Mouse (Mus musculus) neural tube, embryonic 14.5 days (tissue): ENCODE data around the gene Tas2r129. TPM values are rescaled to one million over a fixed set of nuclear protein-coding genes. Genes with fewer than 3 reads are reported as not detected.
"Not testable (repeated sequence)": the region's sequence is repeated elsewhere in the genome, so short reads cannot be mapped to it uniquely, and the experiment has no call there.

Experiments used
- ATAC-seq: fragments of 200-750 bp; cut with Nextera tagmentation; 2 replicates; pipeline ENCODE4 v1.8.0; 2017; ENCODE audit warnings: low read depth, mild to moderate bottlenecking, moderate TSS enrichment, moderate library complexity
- H3K27ac ChIP-seq: fragments of 300-500 bp; sonication (generic); 2 replicates; pipeline ENCODE4 v1.5.1; 2014; ENCODE audit warnings: low read depth, mild to moderate bottlenecking, control low read depth, low read length, moderate library complexity, mixed read lengths
- H3K27me3 ChIP-seq: fragments of 300-500 bp; sonication (generic); 2 replicates; pipeline ENCODE4 v1.6.1; 2014; ENCODE audit warnings: low read length; ENCODE audit not compliant: control insufficient read depth, insufficient read depth
- H3K36me3 ChIP-seq: fragments of 300-500 bp; sonication (generic); 2 replicates; pipeline ENCODE4 v1.6.1; 2014; ENCODE audit warnings: low read length, mixed read lengths; ENCODE audit not compliant: control insufficient read depth, insufficient read depth
- H3K4me1 ChIP-seq: fragments of 300-500 bp; sonication (generic); 2 replicates; pipeline ENCODE4 v1.6.1; 2014; ENCODE audit warnings: low read length; ENCODE audit not compliant: control insufficient read depth, insufficient read depth
- H3K4me2 ChIP-seq: fragments of 300-500 bp; sonication (generic); 2 replicates; pipeline ENCODE4 v1.6.1; 2014; ENCODE audit warnings: mild to moderate bottlenecking, low read depth, low read length, control low read depth
- H3K4me3 ChIP-seq: fragments of 300-500 bp; sonication (generic); 2 replicates; pipeline ENCODE4 v1.5.1; 2014; ENCODE audit warnings: low read depth, low read length, control low read depth, mixed read lengths
- H3K9ac ChIP-seq: fragments of 300-500 bp; sonication (generic); replicated peaks from 2 replicates; pipeline ENCODE4 v1.6.1; 2014; ENCODE audit warnings: low read depth, mild to moderate bottlenecking, control low read depth, low read length, mixed read lengths
- H3K9me3 ChIP-seq: fragments of 300-500 bp; sonication (generic); 2 replicates; pipeline ENCODE4 v1.6.1; 2016; ENCODE audit warnings: low read length; ENCODE audit not compliant: control insufficient read depth
- WGBS: fragments of 180-500 bp; shearing (Covaris S2); extraction: QIAGEN DNeasy Blood & Tissue Kit; methylation state at CpG from one replicate; pipeline ENCODE4 v1.1.7; 2014; 5-methylcytosine and 5-hydroxymethylcytosine counted together
- polyA plus RNA-seq: library from polyadenylated mRNA; unstranded; fragments of >200 nt; fragmentation: Nextera tagmentation; extraction: Ambion mirVana; gene quantifications from 2 replicates; pipeline ENCODE4 v1.2.1, GENCODE M21; 2014

Gene Tas2r129
- polyA plus RNA-seq, result not detected in 2 replicates

DNA sequence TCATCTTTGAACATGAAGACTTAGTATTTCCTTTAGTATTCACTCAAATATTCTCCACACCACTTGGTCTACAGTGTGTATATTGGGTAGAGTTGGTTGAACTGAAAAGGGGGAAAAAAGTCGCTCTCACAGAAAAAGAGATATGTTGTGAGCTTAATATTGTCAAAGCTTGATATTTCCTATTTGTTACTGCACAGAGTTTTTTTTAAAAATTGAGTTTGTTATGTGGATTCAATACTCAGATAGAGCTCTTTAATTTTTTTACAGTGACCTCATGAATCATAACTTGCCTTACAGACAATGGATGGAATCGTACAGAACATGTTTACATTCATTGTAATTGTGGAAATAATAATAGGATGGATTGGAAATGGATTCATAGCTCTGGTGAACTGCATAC lies at the start of gene Tas2r129:
Gene Tas2r129, plus strand, starts transcription at position 301 of the 400 bp plus-strand sequence.
- no peaks in the 10 kb centered on the region for H3K4me1 ChIP-seq
- H3K4me3 ChIP-seq, result no peak within 1 kb of the TSS
- H3K36me3 ChIP-seq, result no peaks in the 10 kb centered on the region
- H3K27ac ChIP-seq, result no peak within 1 kb of the TSS
- no peak within 1 kb of the TSS for H3K9ac ChIP-seq
- H3K4me2 ChIP-seq, result no peak within 1 kb of the TSS
- no peaks in the 10 kb centered on the region for H3K9me3 ChIP-seq
- H3K27me3 ChIP-seq, result no peaks in the 10 kb centered on the region
- no peak for ATAC-seq
- WGBS, result 83% methylated on average over 2 of the region's 2 CpGs

DNA sequence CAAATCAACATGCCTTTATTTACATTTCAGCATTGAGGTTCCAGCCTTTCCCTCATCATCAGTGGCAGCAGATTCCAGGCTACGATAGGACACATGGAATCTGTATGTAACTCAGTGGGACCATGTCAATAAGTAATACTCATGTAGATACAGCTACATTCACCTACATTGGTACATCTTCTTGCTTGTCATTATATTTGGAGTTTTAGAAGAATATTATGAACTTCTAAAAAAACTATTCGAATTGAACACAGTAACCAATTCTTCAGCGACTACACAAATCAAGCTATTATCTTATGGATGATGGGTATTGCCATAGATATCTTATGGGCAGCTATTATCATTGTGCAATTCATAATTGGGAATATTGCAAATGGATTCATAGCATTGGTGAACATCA lies 41.6 kb upstream of the Tas2r129 start, which contains the start of gene Tas2r125:
Gene Tas2r125, plus strand, starts transcription at position 301 of the 400 bp plus-strand sequence.
- no peaks in the 10 kb centered on the region for H3K27me3 ChIP-seq
- ATAC-seq, result no peak
- no peaks in the 10 kb centered on the region for H3K36me3 ChIP-seq
- H3K4me1 ChIP-seq, result no peaks in the 10 kb centered on the region
- no peak within 1 kb of the TSS for H3K27ac ChIP-seq
- 82% methylated on average over 3 of the region's 3 CpGs for WGBS
- no peaks in the 10 kb centered on the region for H3K9me3 ChIP-seq
- no peak within 1 kb of the TSS for H3K4me3 ChIP-seq
- H3K4me2 ChIP-seq, result no peak within 1 kb of the TSS
- no peak within 1 kb of the TSS for H3K9ac ChIP-seq

DNA sequence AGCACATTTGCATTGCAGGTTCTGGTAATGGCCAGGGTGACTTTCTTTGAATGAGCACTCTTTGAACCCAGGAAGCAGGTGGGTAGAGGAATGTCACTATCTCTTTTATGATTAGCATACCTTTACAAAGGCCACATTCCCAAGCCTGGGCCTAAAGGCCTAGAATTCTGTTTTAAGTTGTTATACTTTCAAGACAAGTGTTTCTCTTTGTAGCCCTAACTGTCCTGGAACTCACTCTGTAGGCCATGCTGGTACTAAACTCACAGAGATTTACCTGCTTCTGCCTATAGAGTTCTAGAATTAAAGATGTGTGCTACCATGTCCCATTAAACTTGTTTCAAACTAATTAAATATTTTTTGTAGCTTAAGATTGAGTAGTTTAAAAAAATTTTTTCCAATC lies 9.5 kb upstream of the Tas2r129 start:
- H3K27ac ChIP-seq, H3K9ac ChIP-seq, H3K36me3 ChIP-seq, ATAC-seq, H3K4me3 ChIP-seq, H3K4me1 ChIP-seq, H3K9me3 ChIP-seq, H3K4me2 ChIP-seq, H3K27me3 ChIP-seq: not testable (repeated sequence)

DNA sequence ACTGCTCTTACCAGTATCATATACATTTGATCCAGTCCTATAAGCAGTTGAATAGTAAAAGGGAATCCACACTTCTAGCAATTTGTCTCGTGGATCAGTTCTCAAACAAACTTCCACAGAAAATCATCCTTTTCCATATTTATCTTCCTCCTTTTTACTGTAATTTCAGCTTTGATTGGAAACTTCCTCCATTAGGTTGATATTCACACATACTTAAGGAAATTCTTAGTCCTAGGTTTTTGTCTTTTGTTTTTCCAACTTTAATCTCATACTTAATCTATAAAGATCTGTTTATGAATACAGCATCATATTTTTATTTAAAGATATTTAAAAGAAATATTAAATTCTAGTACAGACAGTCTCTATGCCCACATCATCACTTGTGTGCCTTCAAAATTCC lies 6.9 kb downstream of the Tas2r129 start, which contains the start of gene Tas2r131:
Gene Tas2r131, minus strand, starts transcription at position 101 of the 400 bp plus-strand sequence.
- H3K9ac ChIP-seq, result no peak within 1 kb of the TSS
- no peaks in the 10 kb centered on the region for H3K4me1 ChIP-seq
- H3K27ac ChIP-seq, result no peak within 1 kb of the TSS
- H3K36me3 ChIP-seq, result no peaks in the 10 kb centered on the region
- ATAC-seq, result no peak
- H3K4me2 ChIP-seq, result no peak within 1 kb of the TSS
- no peak within 1 kb of the TSS for H3K4me3 ChIP-seq
- 69% methylated on average over 1 of the region's 1 CpGs for WGBS
- H3K9me3 ChIP-seq, result no peaks in the 10 kb centered on the region
- no peaks in the 10 kb centered on the region for H3K27me3 ChIP-seq

DNA sequence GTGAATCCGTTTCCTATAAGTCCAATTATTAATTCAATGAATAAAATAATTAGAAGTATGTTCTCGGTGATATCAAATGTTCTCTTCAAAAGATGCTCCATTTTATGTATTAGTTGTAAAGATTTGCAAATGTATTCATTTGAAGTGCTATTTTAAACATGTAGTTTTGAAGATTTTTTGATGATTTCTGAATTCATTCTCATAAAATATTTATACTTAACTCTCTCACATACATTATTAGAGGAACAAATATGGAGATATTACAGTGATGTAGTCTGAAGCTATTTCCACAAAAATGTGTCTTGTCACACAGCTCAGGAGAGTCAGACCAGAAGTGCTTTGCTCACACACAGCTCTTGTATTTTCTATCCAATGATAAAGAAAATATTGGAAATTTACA lies 30.0 kb downstream of the Tas2r129 start, which contains the start of gene Tas2r109:
Gene Tas2r109, minus strand, starts transcription at position 101 of the 400 bp plus-strand sequence.
- Histone ChIP-seq H3K9me3 (no peaks in the 10 kb centered on the region), H3K4me3 (no peak within 1 kb of the TSS), H3K27ac (no peak within 1 kb of the TSS), H3K4me1 (no peaks in the 10 kb centered on the region), H3K36me3 (no peaks in the 10 kb centered on the region), H3K27me3 (no peaks in the 10 kb centered on the region), H3K9ac (no peak within 1 kb of the TSS), H3K4me2 (no peak within 1 kb of the TSS)
- WGBS, result 73% methylated on average over 2 of the region's 2 CpGs
- ATAC-seq, result no peak

Other genes starting within 250 kb of the Tas2r129 start
- not detected in 2 replicates for gene Tas2r122, start 239.2 kb upstream of the Tas2r129 start, polyA plus RNA-seq
- gene Tas2r115, start 213.1 kb upstream of the Tas2r129 start, polyA plus RNA-seq, result not detected in 2 replicates
- not detected in 2 replicates for gene Tas2r124, start 196.4 kb upstream of the Tas2r129 start, polyA plus RNA-seq
- not detected in 2 replicates for gene Tas2r102, start 189.0 kb upstream of the Tas2r129 start, polyA plus RNA-seq
- not detected in 2 replicates for gene Tas2r136, start 172.9 kb upstream of the Tas2r129 start, polyA plus RNA-seq
- gene Tas2r117, start 148.3 kb upstream of the Tas2r129 start, polyA plus RNA-seq, result not detected in 2 replicates
- not detected in 2 replicates for gene Tas2r123, start 104.0 kb upstream of the Tas2r129 start, polyA plus RNA-seq
- gene Tas2r116, start 95.7 kb upstream of the Tas2r129 start, polyA plus RNA-seq, result not detected in 2 replicates
- gene Tas2r110, start 83.1 kb upstream of the Tas2r129 start, polyA plus RNA-seq, result not detected in 2 replicates
- gene Tas2r113, start 58.1 kb upstream of the Tas2r129 start, polyA plus RNA-seq, result not detected in 2 replicates
- 0.29 and 0.30 TPM in 2 replicates for gene Tas2r125, start 41.5 kb upstream of the Tas2r129 start, polyA plus RNA-seq
- gene Tas2r131, start 6.8 kb downstream of the Tas2r129 start, polyA plus RNA-seq, result not detected in 2 replicates
- not detected in 2 replicates for gene Tas2r109, start 29.9 kb downstream of the Tas2r129 start, polyA plus RNA-seq
- not detected in 2 replicates for gene Tas2r103, start 86.0 kb downstream of the Tas2r129 start, polyA plus RNA-seq
- not detected in 2 replicates for gene Tas2r140, start 104.7 kb downstream of the Tas2r129 start, polyA plus RNA-seq
- 121 and 124 TPM in 2 replicates for gene Smim10l1, start 153.8 kb downstream of the Tas2r129 start, polyA plus RNA-seq